Mouse (Mus musculus) gastrocnemius, postnatal 14 days (tissue): Measurements from ENCODE around the gene Nsun7. TPM values are rescaled to one million over a fixed set of nuclear protein-coding genes. Genes with fewer than 3 reads are reported as not detected.

ENCODE experiments used
- DNase-seq: peaks from one replicate; pipeline ENCODE4 v3.0.0; 2021; ENCODE audit warnings: mixed read lengths
- intact Hi-C: fragments of 180-260 bp; cut with DNase I; formaldehyde crosslinking; loops from one replicate; pipeline ENCODE4 v1.15.1; 2025; ENCODE audit warnings: low total_unique reads
- total RNA-seq, 2 experiments: library from RNA; stranded (reverse); gene quantifications; 2 replicates each; pipeline ENCODE4 v1.2.3; 2021

The Nsun7 gene
- total RNA-seq, 2 experiments from 2014 or later, result not detected

DNA sequence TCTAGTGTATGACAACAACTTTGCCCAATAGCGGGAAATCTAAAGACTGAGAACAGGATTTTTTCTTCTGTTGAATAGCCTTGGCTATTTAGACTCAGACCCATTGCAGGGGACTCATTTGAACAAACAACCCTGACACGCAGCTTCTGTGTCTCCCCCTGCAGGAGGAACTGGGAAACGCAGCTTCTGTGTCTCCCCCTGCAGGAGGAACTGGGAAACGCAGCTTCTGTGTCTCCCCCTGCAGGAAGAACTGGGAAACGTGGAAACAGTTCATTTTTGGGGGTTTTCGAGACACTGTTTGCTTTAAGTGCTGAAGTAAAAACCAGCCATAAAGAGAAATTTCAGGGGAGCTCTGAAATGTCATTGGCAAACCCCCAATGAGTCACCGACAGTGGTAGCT is 66.7 kb downstream of the Nsun7 start:
- intact Hi-C loops, result no loop called here
- no peak for DNase-seq

GRCm38 (mm10) chr5:66327949-66328726 is 68.4 kb downstream of the Nsun7 start:
- no peak for DNase-seq
- intact Hi-C loops, result no loop called here

GRCm38 (mm10) chr5:66328766-66329165 is 69.1 kb downstream of the Nsun7 start:
- DNase-seq, result no peak
- intact Hi-C loops, result no loop called here

DNA sequence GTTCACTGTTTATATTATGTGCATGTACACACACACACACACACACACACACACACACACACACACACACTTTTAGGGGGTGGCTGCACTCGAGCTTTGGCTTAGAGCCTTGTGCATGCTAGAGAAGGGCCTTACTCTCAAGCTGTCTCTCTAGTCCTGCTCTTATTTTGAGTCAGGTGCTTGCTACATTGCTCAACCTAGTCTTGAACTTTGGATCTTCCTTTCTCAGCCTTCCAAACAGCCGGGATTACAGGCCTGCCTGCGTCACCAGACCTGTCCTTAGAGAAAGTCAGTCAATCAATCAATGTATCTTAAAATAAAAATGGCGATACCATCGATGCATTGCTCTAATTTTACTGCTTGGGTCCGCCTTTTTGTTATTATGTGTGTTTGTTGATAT is 71.1 kb downstream of the Nsun7 start:
- intact Hi-C loops, result no loop called here

DNA sequence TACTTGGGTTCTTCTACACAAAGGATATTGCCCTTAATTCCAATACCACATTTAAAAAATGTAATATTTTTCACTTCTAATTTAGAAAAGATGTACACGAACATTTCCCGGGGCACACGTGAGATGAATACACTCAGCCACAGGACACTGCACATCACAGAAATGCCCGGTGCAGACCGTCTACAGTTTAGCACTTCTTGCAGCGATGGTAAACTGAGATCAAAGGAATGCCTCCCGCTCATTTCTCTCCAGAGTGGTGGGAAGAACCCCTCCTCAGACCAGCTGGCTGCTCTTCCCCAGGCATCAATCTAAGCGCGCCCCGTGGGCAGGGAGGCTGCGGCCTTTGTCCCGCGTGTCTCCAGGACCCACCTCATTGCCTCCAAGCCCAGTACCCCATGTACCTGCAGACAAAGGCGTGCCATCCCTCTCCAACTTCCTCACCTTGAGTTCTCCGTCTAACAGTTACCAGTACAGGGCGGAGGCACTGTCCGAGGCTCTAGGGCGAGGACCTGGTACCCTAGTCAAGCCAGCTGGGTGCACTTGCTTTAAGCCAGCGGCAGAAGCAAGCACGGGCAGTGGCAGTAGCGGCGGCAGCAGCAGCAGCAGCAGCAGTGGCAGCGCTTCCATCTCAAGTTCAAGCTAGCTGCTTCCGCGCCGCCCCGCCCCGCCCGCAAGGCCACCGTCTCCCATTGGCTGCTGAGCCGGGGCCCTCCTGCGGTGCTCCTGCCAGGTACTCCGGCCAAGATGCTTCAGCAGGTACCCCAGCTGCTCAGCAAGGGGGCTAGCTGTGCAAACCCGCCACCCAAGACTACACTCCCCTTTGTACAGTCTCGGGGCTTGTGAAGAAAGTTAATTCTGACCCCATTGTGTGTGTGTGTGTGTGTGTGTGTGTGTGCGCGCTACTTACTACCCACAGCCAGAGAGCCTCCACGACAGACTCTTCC is 77.6 kb downstream of the Nsun7 start:
- DNase-seq, result peak; percentile 54
- intact Hi-C loops, result no loop called here

More for the DNA sequence above, 71.1 kb downstream of the Nsun7 start:
- DNase-seq, result no peak

- DNase-seq, result peak; percentile 21
- intact Hi-C loops, result no loop called here
Measured at GRCm38 (mm10) chr5:66337969-66338345, 78.3 kb downstream of the Nsun7 start.

DNA sequence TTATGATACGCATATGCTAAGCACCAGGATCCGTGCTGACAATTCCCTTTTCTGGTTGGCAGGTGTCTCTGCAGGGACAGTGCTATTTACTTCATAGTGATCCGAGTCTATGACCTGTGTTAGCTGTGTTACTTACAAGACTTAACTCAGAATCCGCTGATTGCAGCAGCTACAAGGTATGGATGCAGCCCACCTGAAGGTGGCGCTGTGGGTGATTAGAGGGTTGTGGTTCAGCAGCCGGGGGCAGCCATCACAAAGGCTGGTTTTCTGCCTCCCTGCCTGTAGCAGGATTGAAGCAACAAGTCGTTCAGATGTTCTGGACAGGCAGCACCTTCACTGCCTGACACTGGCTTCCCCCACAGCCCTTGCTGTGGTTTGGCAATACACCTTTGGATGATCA is 78.9 kb downstream of the Nsun7 start:
- DNase-seq, result peak; percentile 24
- intact Hi-C loops, result no loop called here

GRCm38 (mm10) chr5:66340356-66341102 is 80.8 kb downstream of the Nsun7 start:
- DNase-seq, result no peak
- intact Hi-C loops, result no loop called here

DNA sequence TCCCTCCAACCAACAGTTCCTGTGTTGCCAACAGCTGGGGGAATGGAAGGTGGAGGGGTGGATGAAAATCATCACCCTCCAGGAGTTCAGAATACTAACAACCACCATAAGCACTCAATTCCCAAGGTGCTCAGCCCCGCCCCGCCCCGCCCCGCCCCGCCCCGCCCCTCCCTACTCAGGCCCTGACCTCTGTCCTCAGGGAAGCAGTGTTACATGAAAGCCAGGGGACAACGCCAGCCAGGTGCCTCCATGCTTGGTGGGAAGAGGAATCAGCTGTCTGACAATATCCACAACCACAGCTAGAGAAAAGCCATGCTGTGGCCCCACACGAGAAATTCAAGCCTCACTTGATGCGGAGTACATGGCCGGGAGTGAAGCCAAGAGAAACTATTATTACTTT is 82.2 kb downstream of the Nsun7 start:
- intact Hi-C loops, result no loop called here
- no peak for DNase-seq

GRCm38 (mm10) chr5:66342285-66342684 is 82.6 kb downstream of the Nsun7 start:
- no peak for DNase-seq
- intact Hi-C loops, result no loop called here

GRCm38 (mm10) chr5:66344182-66344581 is 84.5 kb downstream of the Nsun7 start:
- DNase-seq, result no peak
- intact Hi-C loops, result no loop called here

DNA sequence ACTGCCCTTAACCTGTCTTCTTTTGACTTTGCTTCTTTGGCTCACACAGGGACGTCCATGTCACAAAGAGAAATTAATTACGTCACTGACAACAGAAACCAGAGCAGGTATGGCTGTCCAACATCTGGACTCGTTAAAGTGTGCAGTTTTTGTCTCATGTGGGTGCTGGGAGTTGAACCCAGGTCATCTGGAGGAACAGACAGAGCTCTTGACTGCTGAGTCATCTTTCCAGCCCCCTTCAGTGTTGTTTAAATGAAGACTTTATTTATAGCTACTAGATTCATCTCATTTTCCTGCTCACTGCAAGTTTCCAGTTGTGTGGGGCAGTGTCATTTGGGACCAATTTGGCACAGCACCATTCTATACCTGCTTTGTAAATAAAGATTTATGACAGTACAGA is 85.4 kb downstream of the Nsun7 start:
- intact Hi-C loops, result no loop called here
- DNase-seq, result no peak

- DNase-seq, result no peak
- intact Hi-C loops, result no loop called here
Measured at GRCm38 (mm10) chr5:66346756-66347155, 87.1 kb downstream of the Nsun7 start.

Other genes with a start within 250 kb of the Nsun7 start
- gene Rbm47, start 86.8 kb upstream of the Nsun7 start, total RNA-seq, result under 1 TPM; 0.80 to 0.84 TPM